Mouse (Mus musculus) spleen, postnatal 14 days (tissue): Measurements from ENCODE around the gene Cort.
A peak's percentile ranks its signal among the peaks of the same experiment; 100 is the strongest.
"Not testable (repeated sequence)": the region's sequence is repeated elsewhere in the genome, so short reads cannot be mapped to it uniquely, and the experiment has no call there.

Experiments used
- DNase-seq, 2 experiments: peaks; one replicate each; pipeline ENCODE4 v3.0.0; 2021 to 2022; ENCODE audit warnings: low spot score in 2 of 2

Cort gene

DNA sequence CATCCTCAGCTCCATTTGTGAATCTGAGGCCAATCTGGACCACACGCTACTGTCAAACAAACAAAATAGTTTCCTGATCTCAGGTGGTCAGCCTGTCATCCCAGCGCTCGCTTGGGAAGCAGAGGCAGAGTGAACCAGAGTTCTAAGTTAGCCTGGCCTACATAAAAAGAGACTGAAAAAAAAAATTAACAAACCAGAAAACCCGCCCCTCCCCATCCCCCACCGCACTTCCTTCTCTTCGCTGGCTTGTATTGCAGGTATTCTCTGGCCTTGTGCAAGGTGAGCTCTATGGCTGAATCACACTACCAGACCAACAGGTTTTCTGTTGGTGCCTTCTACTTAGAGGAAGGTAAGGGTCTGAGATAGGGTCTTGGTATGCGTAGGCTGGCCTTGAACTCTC, 21.0 kb upstream of the Cort start:
- DNase-seq: no peak

DNA sequence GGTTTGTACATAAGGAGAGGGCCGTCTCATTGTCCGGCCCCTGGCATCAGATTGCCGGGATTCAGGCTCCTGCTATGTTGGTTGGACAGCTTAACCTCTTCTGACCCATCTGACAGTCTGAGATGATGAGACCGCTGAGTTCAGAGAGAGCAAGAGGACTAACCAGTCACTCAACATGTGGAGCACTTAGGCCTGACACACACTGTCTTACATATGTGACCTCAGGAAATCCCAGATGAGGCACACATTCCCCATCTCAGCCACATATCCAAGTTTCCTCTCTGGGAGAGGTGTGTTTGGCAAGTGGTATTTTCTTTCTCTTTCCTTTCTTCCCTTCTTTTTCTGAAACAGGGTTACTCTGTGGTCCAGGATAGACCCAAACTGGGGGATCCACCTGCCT, 18.6 kb upstream of the Cort start:
- no peak for DNase-seq

DNA sequence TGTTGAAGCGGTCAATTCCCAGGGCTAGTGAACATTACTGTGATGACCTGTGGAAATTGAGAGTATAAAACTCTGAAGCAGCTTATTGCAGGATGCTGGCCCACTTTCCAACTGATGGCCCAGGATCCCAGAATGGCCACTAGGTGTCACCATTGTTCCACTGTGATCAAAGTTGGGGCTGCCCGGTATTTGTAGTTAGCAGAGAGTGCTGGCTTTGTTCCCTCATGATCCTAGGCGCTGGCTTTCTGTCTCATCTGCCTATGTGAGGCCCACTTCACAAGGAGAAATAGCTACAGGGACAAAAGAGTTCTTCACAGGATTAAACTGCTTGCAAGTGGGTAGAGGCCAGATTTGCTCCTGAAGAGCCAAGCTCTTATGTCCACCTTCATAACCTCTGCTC, 17.9 kb upstream of the Cort start:
- DNase-seq: peak; percentile 52 to 69

DNA sequence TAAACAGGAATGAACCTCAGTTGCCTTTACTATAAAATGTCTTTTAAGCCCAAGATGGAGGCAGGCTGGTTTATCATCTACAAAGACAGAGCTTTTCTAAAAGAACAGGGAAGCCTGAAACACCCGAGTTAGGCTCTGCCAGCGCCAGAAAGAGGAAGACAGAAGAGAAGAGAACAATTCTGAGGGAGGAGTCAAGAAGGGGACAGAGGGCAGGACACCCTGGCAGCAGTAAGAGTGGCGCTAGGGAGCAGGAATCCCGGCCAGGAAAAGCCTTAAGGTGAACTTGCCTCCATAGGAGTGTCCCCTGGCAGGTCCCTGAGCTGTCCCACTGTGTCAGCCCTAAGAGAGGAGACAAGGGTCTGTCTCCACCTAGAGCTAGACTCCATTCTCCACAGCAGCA, 17.0 kb upstream of the Cort start:
- DNase-seq: no peak

DNA sequence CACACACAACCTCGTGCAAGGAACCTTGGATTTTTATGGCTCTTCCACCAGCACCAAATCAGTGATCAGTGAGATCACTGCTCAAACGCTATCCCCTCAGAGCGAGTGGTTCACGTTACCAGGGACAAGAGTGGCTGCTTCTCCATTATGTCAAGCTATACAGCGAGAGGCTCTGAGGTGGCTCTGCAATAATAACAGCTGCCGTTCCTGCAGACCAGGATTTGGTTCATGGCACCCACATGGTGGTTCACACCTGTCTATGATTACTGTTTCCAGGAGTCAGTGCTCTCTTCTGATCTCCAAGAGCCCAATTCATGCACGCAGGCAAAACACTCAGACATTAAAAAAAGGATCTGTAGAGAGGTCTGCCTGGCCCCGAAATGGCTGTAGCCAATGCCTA, 12.0 kb upstream of the Cort start:
- no peak for DNase-seq

DNA sequence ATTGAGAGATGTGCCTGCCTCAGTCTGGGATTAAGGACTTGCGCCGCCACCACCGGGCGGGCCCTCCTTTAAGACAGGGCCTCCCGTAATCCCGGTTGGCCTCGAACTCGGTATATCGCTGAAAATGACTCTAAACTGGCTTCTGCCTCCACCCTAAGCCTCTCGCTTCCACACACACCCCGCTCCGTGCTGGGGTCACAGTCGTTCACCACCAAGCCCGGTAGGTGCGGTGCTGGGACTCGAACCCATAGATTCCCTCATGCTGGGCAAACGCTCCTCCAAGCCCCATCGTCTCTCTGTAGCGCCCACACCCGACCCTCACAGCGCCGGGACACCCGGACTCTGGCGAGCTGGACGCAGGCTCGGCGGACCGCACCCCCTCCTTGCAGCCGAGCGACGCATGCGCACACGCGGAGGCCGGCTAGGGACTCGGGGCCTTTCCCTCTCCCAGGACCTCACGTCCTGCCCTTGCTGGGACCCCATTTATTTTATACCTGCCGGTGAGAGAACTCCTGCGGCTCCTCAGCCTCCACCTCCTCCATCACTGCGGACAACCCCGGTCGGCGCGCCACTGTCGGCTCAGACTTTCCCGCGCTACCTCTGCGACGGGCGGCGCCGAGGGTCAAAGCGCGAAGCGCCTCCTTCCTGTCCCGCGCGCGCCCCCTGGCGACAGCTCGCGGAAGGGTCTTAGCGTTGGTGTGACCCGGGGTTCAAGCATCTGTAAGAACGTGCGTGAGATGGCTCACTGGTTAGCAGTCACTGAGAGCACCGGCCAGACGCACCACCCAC, 10.6 kb upstream of the Cort start, which contains the start of gene Cenps:
Cenps (minus strand) TSS at position 648 of the 789 bp plus-strand sequence.
- peak; percentile 81 to 91 for DNase-seq

DNA sequence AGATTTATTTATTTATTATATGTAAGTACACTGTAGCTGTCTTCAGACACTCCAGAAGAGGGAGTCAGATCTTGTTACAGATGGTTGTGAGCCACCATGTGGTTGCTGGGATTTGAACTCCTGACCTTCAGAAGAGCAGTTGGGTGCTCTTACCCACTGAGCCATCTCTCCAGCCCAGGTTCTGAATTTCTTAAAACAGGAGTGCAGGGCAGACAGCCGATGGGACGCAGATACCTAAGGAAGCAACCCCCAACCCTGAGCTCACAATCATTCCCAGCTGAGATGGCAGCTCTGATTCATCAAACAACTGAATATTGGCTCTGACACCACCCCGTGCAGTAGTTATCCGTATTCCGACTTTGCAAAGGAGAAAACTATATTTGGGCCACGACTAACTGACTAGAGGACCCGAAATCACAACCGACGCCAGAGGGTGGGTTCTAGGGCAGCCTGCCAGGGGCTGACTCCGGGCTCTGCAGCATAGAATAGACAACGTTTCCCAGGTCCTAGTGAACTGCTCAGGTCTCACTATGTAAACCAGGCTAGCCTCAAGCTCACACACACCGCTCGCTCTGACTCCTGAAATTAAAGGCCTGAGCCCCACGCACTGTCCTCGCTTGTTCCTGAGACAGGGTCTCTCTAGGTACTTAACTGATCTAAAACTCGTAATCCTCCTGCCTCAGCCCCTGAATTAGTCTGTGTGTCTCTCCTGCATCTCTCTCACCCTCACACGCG, 9.7 kb upstream of the Cort start:
- DNase-seq: no peak

DNA sequence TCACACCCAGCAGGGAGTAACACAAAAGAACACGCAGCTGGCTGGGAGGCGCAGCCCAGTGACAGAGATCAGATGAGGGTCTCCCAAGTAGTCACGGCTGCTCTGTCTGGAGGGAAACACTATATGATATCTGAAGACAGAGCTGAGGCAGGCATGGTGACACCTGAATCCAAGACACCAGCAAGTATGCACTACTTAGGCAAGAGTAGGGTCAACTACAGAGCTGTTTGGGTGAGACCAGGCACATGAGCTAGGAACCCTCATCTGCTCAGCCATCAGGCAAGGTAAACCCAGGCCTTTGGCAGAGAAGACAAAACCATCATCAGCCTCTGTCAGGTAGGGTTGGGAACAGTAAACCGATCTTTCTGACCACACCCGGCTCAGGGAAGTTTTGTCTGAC, 6.8 kb upstream of the Cort start:
- DNase-seq: no peak

DNA sequence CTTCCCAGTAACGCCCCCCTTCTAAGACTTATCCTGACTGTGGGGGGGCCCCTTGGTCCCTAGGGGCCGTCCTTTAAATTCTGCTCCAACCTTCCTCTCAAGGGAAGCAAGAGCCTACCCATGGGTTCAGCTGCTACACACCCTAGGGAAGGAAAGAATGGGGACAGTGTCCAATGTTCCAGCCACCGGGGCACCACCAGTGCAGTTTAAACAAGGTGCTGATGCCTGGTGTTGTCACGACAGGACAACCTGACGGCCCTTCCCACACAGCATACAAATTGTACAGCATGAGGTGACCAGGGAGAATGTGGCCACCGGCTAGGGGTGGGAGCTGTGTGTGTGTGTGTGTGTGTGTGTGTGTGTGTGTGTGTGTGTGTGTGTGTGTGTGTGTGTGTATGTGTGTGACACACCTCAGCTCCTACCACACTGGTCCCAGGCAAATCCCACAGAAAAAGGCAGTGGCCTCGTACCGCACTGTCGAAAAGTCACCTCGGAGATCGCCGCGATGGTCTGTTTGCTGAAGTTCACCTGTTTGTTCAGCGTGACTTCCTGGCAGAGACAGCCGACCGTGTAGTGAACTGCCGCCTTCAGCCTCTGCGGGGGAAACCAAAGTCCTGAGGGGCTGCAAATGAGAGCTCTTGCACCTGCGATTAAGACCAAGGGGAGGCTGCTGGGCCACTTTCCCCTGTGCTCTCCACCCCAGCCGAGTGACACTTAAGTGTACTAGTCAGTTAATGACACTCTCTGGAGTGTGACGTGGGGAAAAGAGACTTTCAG, 5.4 kb upstream of the Cort start:
- DNase-seq: peak; percentile 31 to 32

DNA sequence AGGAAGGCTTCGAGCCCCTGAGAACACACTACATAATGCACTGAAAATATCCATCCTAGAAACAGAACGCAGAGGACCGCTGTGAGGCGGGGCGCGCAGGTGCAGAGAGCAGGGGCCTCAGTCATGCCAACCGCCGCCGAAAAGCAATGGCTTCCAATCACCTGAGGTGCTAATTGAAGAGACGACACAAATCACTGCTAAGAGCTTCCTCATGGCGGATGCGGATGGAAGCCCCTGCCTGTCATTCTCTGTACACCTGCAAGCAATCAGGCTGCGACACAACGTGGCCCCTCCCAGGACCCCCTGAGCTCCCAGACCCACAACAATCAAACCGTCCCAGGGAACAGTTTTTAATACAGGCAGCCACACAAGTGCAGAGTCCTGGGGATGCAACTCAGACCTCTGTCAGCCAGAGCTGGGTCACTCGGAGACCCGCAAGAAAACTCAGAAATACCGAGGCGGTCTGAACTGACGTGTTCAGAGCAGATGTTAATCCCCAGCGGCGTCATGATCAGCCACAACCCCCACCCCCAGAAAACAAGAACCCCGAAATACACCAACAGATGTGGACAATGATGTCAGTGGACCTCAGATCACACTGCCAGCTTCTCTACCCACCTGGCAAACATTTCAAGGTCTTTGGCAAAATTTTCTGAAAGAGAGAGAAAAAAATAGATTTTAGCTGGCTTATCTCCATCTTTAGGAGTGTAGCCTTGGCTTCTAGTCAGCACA, 4.6 kb upstream of the Cort start:
- no peak for DNase-seq

DNA sequence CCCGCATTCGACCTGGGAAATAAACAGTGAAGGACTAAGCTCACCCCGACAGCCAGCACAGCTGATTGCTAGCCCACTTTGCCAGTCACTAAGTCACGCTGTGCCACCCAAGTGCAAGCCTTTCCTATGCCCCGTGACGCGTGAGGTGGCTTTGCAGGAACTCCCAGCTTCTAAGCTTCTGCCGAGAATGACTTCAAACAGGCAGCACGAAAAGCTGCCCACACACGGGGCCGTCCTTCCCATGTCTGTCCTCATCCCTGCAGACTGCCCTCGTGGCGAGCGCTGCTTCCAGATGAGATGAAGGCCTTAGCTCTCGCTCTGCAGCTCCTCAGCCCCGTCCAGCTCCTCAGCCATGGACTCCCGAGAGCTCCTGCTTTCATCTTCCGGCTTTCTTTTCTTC, 1.9 kb upstream of the Cort start:
- no peak for DNase-seq

DNA sequence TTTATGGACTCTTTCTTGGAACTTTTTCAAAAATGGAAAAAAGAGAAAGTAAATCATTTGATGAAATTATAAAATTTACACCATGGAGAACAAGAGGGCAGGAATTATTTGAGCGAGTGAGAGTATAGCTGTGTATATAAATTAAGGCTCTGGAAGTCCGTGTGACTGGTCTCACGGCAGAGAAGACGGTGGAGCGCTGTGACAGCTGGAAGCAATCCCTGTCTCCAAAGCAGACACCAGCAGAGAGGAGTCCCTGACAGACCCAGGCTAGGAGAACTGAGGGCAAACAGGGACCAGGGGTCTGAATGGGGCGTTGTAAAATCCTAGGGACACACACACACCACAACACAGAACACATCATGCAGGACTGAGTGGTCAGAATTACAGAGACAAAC, 451 bp downstream of the Cort start:
- no peak for DNase-seq

DNA sequence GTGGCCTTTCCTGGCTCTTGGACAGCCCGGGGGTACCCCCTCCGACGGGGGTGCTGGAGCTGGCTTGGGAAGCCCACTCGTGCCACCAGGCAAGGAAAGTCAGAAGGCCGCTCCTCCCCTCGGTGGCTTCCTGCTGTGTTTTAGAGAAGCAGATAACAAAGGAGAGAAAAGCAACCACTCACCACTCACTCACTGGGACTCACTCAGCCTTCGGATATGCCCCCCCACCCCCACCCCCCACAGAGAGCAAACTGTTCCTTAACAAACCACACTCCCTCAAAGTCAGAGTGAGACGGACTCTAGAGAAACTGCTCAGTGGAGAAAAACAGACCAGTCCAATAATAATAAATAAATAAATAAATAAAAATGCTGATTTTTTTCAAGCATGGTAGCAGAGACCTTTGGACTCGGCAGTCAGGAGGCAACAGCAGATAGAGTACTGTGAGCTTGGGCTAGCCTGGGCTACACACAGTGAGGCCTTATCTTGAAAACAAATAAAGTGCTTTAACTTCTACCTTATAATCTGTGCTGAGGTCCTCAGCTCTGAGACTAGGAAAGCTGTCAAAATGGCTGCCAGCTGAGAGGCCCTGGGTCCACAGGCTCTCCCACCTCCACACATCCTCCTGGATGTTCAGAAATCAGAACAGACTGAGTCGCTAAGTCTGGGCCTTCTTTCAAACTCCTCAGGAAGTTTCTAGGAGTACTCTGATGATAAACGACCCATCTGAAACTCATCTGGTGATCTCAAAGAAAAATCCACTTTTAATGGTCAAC, 1.0 kb downstream of the Cort start:
- no peak for DNase-seq

DNA sequence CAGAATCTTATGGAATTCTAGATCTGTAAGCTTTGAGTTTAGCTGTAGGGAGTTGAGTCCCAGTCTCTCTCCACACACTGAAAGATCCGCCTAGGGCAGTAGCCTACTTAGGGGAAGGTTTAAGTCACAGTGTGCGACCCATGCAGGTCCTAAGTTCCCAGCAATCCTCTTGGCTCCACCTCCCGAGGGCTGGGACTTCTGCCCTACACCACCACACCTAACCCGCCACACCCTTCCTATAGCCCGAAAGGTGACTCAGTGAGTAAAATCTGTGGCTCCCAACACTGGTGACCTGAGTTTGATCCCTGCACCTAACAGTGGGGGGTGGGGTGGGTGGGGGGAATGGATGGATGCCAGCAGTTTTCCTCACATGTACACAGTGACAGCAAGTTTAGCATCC, 3.1 kb downstream of the Cort start:
- no peak for DNase-seq

DNA sequence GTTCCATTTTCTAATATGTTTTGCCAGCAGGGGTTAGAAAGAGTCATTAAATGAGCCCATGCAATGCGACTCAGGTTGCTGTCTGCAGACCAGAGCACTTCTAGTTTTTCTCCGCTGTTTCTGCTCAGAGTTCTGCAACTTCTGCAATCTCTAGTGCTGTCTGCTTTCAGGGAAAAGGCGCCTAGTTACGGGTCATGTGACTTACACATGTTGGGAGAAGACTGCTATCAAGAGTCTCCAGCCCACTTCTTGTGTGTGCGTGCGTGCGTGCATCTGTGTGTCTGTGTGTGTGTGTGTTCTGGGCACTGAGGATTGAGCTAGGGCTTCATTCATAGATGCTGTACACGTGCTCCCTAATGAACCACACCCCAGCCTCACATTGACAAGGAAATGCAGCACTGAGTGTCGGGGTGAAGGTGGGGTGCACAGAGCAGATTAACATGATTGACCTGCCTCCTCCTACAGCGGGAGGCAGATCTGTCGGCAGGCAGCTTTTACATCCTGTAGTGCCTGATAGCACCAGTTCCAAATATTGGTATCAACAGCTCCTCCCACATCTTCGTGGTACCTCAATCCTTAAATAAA, 6.5 kb downstream of the Cort start:
- DNase-seq: not testable (repeated sequence)

DNA sequence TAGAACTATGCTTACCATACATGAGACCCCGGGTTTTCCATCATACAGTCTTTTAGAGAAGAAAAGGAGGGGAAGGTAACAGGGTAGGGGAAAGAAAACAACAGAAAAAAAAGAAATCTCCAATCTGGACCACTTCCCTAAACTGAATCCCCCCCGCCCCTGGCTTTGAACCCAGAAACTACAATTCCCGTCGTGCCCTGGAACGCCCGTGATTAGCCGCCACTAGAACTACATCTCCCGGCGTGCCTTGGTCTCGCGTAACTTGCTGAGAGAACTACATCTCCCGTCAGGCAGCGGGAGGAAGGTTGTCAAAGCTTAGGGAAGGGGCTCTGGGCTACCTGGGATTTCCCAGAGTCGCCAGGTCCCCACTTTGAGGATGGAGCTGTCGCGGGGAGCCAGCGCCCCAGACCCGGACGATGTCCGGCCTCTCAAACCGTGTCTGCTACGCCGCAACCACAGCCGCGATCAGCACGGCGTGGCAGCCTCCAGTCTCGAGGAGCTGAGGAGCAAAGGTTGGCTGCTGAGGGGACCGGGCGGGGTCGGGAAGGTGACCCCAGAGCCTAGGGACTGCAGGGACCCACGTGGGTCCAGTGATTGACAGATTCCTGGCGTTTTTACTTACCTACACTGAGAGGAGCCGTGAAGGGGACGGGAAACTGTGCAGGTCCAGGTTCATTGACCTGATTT, 22.5 kb downstream of the Cort start, which contains the start of gene Dffa:
Dffa (plus strand) TSS at position 272 of the 687 bp plus-strand sequence.
- peak; percentile 75 to 88 for DNase-seq

DNA sequence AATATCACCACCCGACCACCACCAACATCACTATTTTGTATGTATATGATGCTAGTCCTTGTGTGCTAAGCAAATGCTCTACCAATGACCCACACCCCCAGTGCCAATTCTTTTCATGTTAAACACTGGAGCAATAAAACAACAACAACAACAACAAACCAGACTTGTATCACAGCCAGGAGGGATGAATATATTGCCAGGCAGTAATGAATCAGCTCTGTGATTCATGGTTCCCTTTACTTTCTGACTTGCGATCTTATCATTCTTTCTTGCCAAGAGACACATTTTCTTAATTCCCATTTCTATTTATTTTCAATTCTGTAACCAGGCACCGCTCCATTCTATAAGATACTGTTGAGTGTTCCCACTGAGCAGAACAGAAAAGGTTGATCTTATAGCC, 25.1 kb downstream of the Cort start:
- no peak for DNase-seq

DNA sequence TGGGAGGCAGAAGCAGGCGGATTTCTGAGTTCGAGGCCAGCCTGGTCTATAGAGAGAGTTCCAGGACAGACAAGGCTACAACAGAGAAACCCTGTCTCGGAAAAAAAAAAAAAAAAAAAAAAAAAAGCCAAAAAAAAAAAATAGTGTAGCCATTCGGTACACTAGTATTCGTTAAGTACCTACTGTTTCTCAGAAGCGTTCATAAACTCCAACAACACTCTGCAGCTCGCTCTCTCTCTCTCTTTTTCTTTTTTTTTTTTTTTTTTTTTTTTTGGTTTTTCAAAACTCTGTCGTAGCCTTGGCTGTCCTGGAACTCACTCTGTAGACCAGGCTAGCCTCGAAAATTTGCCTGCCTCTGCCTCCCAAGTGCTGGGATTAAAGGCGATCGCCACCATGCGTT, 26.1 kb downstream of the Cort start:
- DNase-seq: not testable (repeated sequence)

DNA sequence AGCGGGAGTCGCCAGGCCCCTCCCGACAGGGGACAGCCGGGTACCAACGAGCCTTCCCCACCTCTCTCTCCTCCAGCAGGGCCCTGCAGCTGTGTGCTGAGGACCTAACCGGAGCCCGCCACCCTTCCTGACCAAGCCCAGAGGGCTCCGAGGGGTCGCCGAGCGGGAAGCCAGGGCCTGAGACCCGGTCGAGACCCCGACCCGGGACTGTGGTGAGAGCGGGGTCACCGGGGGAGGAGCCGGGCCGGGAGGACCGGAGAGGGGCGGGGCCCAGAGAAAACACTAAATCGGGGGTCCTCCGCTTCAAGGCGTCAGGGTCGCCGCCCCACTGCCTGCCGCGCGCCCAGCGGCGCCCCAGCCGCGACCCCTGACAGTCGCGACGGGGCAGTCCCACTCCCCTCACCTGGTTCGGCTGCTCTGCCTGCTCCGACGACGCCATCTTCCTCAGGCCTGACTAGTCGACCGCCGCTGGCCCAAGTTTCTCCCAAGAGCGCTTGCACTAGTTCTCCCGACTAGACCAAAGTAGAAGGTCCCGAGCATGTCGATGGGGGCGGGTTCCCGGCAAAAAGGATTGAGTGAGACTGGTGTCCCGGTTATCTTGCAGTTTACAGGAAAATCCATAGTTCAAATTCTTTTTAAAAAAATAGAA, 27.1 kb downstream of the Cort start, which contains the start of gene Pex14:
Pex14 (minus strand) TSS at position 508 of the 649 bp plus-strand sequence.
- peak; percentile 74 to 82 for DNase-seq
